Mouse (Mus musculus): ENCODE data around the gene Vrk1. TPM values are rescaled to one million over a fixed set of nuclear protein-coding genes. Genes with fewer than 3 reads are reported as not detected.

Gene Vrk1
- polyA plus RNA-seq, 1 experiment: 11.6 TPM

- Histone ChIP-seq H3K4me3 (ENCODE audit: control insufficient read depth, low read depth, low read length) (no peak overlapping the region), H3K4me1 (ENCODE audit: control insufficient read depth, insufficient read depth, low read length) (peaks cover 13% of the 10 kb centered on the region), H3K27me3 (ENCODE audit: control insufficient read depth, insufficient read depth, low read length) (no peaks in the 10 kb centered on the region), H3K27ac (ENCODE audit: control insufficient read depth, insufficient read depth, low read depth, low read length) (no peak overlapping the region), H3K36me3 (ENCODE audit: control insufficient read depth, insufficient read depth, low read length) (no peaks in the 10 kb centered on the region)
- no peak for TF ChIP-seq POLR2A (IDR thresholded peaks at IDR 0.05; ENCODE audit: control insufficient read depth, low read depth, low read length)
- no peak for TF ChIP-seq CTCF (IDR thresholded peaks at IDR 0.05; ENCODE audit: control insufficient read depth, insufficient read depth, insufficient replicate concordance, low read depth, low read length)
These were observed 92.0 kb downstream of the Vrk1 start for GRCm38 (mm10) chr12:106102003-106102402.

GRCm38 (mm10) chr12:106102726-106103643, 93.0 kb downstream of the Vrk1 start:
- Histone ChIP-seq H3K27ac (ENCODE audit: control insufficient read depth, insufficient read depth, low read depth, low read length) (no peak overlapping the region), H3K4me3 (ENCODE audit: control insufficient read depth, low read depth, low read length) (no peak overlapping the region), H3K4me1 (ENCODE audit: control insufficient read depth, insufficient read depth, low read length) (peaks cover 13% of the 10 kb centered on the region), H3K27me3 (ENCODE audit: control insufficient read depth, insufficient read depth, low read length) (no peaks in the 10 kb centered on the region), H3K36me3 (ENCODE audit: control insufficient read depth, insufficient read depth, low read length) (no peaks in the 10 kb centered on the region)
- TF ChIP-seq POLR2A (IDR thresholded peaks at IDR 0.05; ENCODE audit: control insufficient read depth, low read depth, low read length) (no peak), CTCF (IDR thresholded peaks at IDR 0.05; ENCODE audit: control insufficient read depth, insufficient read depth, insufficient replicate concordance, low read depth, low read length) (no peak)

GRCm38 (mm10) chr12:106107272-106107671, 97.2 kb downstream of the Vrk1 start:
- no peak overlapping the region for H3K27ac ChIP-seq (ENCODE audit: control insufficient read depth, insufficient read depth, low read depth, low read length)
- H3K4me1 ChIP-seq (ENCODE audit: control insufficient read depth, insufficient read depth, low read length): peaks cover 6% of the 10 kb centered on the region
- no peaks in the 10 kb centered on the region for H3K27me3 ChIP-seq (ENCODE audit: control insufficient read depth, insufficient read depth, low read length)
- H3K36me3 ChIP-seq (ENCODE audit: control insufficient read depth, insufficient read depth, low read length): no peaks in the 10 kb centered on the region
- H3K4me3 ChIP-seq (ENCODE audit: control insufficient read depth, low read depth, low read length): no peak overlapping the region
- TF ChIP-seq CTCF (IDR thresholded peaks at IDR 0.05; ENCODE audit: control insufficient read depth, insufficient read depth, insufficient replicate concordance, low read depth, low read length) (no peak), POLR2A (IDR thresholded peaks at IDR 0.05; ENCODE audit: control insufficient read depth, low read depth, low read length) (no peak)

- Histone ChIP-seq H3K36me3 (ENCODE audit: control insufficient read depth, insufficient read depth, low read length) (no peaks in the 10 kb centered on the region), H3K4me3 (ENCODE audit: control insufficient read depth, low read depth, low read length) (no peak overlapping the region), H3K27me3 (ENCODE audit: control insufficient read depth, insufficient read depth, low read length) (no peaks in the 10 kb centered on the region), H3K27ac (ENCODE audit: control insufficient read depth, insufficient read depth, low read depth, low read length) (no peak overlapping the region), H3K4me1 (ENCODE audit: control insufficient read depth, insufficient read depth, low read length) (no peaks in the 10 kb centered on the region)
- TF ChIP-seq POLR2A (IDR thresholded peaks at IDR 0.05; ENCODE audit: control insufficient read depth, low read depth, low read length) (no peak), CTCF (IDR thresholded peaks at IDR 0.05; ENCODE audit: control insufficient read depth, insufficient read depth, insufficient replicate concordance, low read depth, low read length) (no peak)
These were observed 105.3 kb downstream of the Vrk1 start for GRCm38 (mm10) chr12:106115070-106115891.

- Histone ChIP-seq H3K27ac (ENCODE audit: control insufficient read depth, insufficient read depth, low read depth, low read length) (no peak overlapping the region), H3K36me3 (ENCODE audit: control insufficient read depth, insufficient read depth, low read length) (no peaks in the 10 kb centered on the region), H3K27me3 (ENCODE audit: control insufficient read depth, insufficient read depth, low read length) (no peaks in the 10 kb centered on the region), H3K4me3 (ENCODE audit: control insufficient read depth, low read depth, low read length) (no peak overlapping the region), H3K4me1 (ENCODE audit: control insufficient read depth, insufficient read depth, low read length) (no peaks in the 10 kb centered on the region)
- TF ChIP-seq POLR2A (IDR thresholded peaks at IDR 0.05; ENCODE audit: control insufficient read depth, low read depth, low read length): no peak
- no peak for TF ChIP-seq CTCF (IDR thresholded peaks at IDR 0.05; ENCODE audit: control insufficient read depth, insufficient read depth, insufficient replicate concordance, low read depth, low read length)
These were observed 105.8 kb downstream of the Vrk1 start for GRCm38 (mm10) chr12:106115892-106116206.

- H3K27ac ChIP-seq (ENCODE audit: control insufficient read depth, insufficient read depth, low read depth, low read length): no peak overlapping the region
- H3K4me1 ChIP-seq (ENCODE audit: control insufficient read depth, insufficient read depth, low read length): peaks cover 5% of the 10 kb centered on the region
- H3K4me3 ChIP-seq (ENCODE audit: control insufficient read depth, low read depth, low read length): no peak overlapping the region
- H3K36me3 ChIP-seq (ENCODE audit: control insufficient read depth, insufficient read depth, low read length): no peaks in the 10 kb centered on the region
- no peak for TF ChIP-seq CTCF (IDR thresholded peaks at IDR 0.05; ENCODE audit: control insufficient read depth, insufficient read depth, insufficient replicate concordance, low read depth, low read length)
- TF ChIP-seq POLR2A (IDR thresholded peaks at IDR 0.05; ENCODE audit: control insufficient read depth, low read depth, low read length): no peak
- no peaks in the 10 kb centered on the region for H3K27me3 ChIP-seq (ENCODE audit: control insufficient read depth, insufficient read depth, low read length)
These were observed 113.2 kb downstream of the Vrk1 start for GRCm38 (mm10) chr12:106123276-106123675.

GRCm38 (mm10) chr12:106124581-106124980, 114.6 kb downstream of the Vrk1 start:
- Histone ChIP-seq H3K27ac (ENCODE audit: control insufficient read depth, insufficient read depth, low read depth, low read length) (no peak overlapping the region), H3K4me3 (ENCODE audit: control insufficient read depth, low read depth, low read length) (no peak overlapping the region), H3K4me1 (ENCODE audit: control insufficient read depth, insufficient read depth, low read length) (peaks cover 5% of the 10 kb centered on the region), H3K27me3 (ENCODE audit: control insufficient read depth, insufficient read depth, low read length) (no peaks in the 10 kb centered on the region), H3K36me3 (ENCODE audit: control insufficient read depth, insufficient read depth, low read length) (no peaks in the 10 kb centered on the region)
- no peak for TF ChIP-seq POLR2A (IDR thresholded peaks at IDR 0.05; ENCODE audit: control insufficient read depth, low read depth, low read length)
- TF ChIP-seq CTCF (IDR thresholded peaks at IDR 0.05; ENCODE audit: control insufficient read depth, insufficient read depth, insufficient replicate concordance, low read depth, low read length): no peak

Other genes starting within 250 kb of the Vrk1 start
- gene Papola, start 225.5 kb upstream of the Vrk1 start, polyA plus RNA-seq (2012; rRNA removed): 70.6 and 104 TPM in 2 replicates

Data from testis, adult 2 months (tissue).